Mouse (Mus musculus) CD4-positive helper T cell, adult 2 months (primary cell): ENCODE measurements around the gene Hnrnpul2.
"Not testable (repeated sequence)": the region's sequence is repeated elsewhere in the genome, so short reads cannot be mapped to it uniquely, and the experiment has no call there.

ENCODE experiments used
- DNase-seq: peaks from one replicate; pipeline ENCODE4 v3.0.0-alpha.2; 2012; ENCODE audit warnings: low read depth, missing footprints, low spot score

The Hnrnpul2 gene

GRCm38 (mm10) chr19:8818301-8818798 is 1.5 kb upstream of the Hnrnpul2 start:
- DNase-seq, result no peak

- DNase-seq, result peak; percentile 97
Measured at GRCm38 (mm10) chr19:8818801-8819595, 812 bp upstream of the Hnrnpul2 start, which contains the start of gene Ttc9c. TSS of gene Ttc9c (minus strand) at chr19:8819333.

GRCm38 (mm10) chr19:8820424-8820956 is 680 bp downstream of the Hnrnpul2 start:
- no peak for DNase-seq

- no peak for DNase-seq
Measured at GRCm38 (mm10) chr19:8821146-8821545, 1.3 kb downstream of the Hnrnpul2 start.

- no peak for DNase-seq
Measured at GRCm38 (mm10) chr19:8822696-8823095, 2.9 kb downstream of the Hnrnpul2 start.

GRCm38 (mm10) chr19:8829660-8830059 is 9.8 kb downstream of the Hnrnpul2 start, which contains the start of gene AC129217.1:
TSS of gene AC129217.1 (plus strand) at chr19:8829773.
- DNase-seq, result no peak

GRCm38 (mm10) chr19:8830664-8831063 is 10.9 kb downstream of the Hnrnpul2 start:
- DNase-seq, result no peak

GRCm38 (mm10) chr19:8831262-8831661 is 11.5 kb downstream of the Hnrnpul2 start:
- DNase-seq, result no peak

- DNase-seq, result no peak
Measured at GRCm38 (mm10) chr19:8832971-8833370, 13.2 kb downstream of the Hnrnpul2 start.

- DNase-seq, result not testable (repeated sequence)
Measured at GRCm38 (mm10) chr19:8836327-8836726, 16.5 kb downstream of the Hnrnpul2 start.

- DNase-seq, result peak; percentile 88
Measured at GRCm38 (mm10) chr19:8837251-8837791, 17.5 kb downstream of the Hnrnpul2 start, which contains the start of gene Bscl2. TSS of gene Bscl2 (plus strand) at chr19:8837467.

- DNase-seq, result peak; percentile 36
Measured at GRCm38 (mm10) chr19:8838041-8838730, 18.4 kb downstream of the Hnrnpul2 start.

GRCm38 (mm10) chr19:8839103-8839907 is 19.5 kb downstream of the Hnrnpul2 start, which contains the start of gene Gng3:
TSS of gene Gng3 (minus strand) at chr19:8839194.
- DNase-seq, result no peak

- peak; percentile 66 for DNase-seq
Measured at GRCm38 (mm10) chr19:8839908-8840791, 20.3 kb downstream of the Hnrnpul2 start.

GRCm38 (mm10) chr19:8841012-8841411 is 21.2 kb downstream of the Hnrnpul2 start:
- no peak for DNase-seq

GRCm38 (mm10) chr19:8842961-8843360 is 23.2 kb downstream of the Hnrnpul2 start:
- DNase-seq, result no peak

GRCm38 (mm10) chr19:8844371-8845129 is 24.7 kb downstream of the Hnrnpul2 start:
- peak; percentile 80 for DNase-seq

- no peak for DNase-seq
Measured at GRCm38 (mm10) chr19:8848356-8848755, 28.5 kb downstream of the Hnrnpul2 start.

- no peak for DNase-seq
Measured at GRCm38 (mm10) chr19:8850402-8850901, 30.6 kb downstream of the Hnrnpul2 start, which contains the start of gene Lrrn4cl. TSS of gene Lrrn4cl (plus strand) at chr19:8850768.
